Mouse (Mus musculus): Measurements from ENCODE around the gene Mpnd. TPM values are rescaled to one million over a fixed set of nuclear protein-coding genes. Genes with fewer than 3 reads are reported as not detected.

Mpnd gene
- polyA plus RNA-seq, 1 experiment from 2014 or later, result 209 TPM

DNA sequence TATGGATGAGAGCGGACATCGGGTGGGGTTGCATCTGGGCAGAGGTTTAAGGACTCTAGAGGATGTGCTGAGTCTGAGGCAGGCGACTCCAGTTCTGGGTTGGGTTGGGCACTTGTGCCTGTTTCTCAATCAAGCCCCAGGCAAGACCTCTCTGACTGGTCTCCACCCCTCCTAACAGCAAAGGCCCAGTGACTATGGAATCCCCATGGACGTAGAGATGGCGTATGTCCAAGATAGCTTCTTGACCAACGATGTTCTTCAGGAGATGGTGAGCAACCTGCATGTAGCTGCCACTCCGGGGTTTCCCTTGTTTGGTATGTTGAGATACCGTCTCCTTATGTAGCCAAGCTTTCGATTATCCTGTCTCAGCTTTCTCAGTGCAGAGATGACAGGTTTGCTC lies 9.8 kb downstream of the Mpnd start:
- no peak for ATAC-seq (ENCODE audit: low FRiP score)
- WGBS, result 94% methylated on average over 9 of the region's 9 CpGs
- Histone ChIP-seq H3K27ac (no peak overlapping the region), H3K4me3 (no peak overlapping the region), H3K4me1 (peaks cover 14% of the 10 kb centered on the region), H3K4me2 (replicated peaks) (no peak overlapping the region), H3K27me3 (no peaks in the 10 kb centered on the region), H3K9ac (no peak overlapping the region), H3K9me3 (replicated peaks) (no peaks in the 10 kb centered on the region), H3K36me3 (peaks cover 83% of the 10 kb centered on the region)

DNA sequence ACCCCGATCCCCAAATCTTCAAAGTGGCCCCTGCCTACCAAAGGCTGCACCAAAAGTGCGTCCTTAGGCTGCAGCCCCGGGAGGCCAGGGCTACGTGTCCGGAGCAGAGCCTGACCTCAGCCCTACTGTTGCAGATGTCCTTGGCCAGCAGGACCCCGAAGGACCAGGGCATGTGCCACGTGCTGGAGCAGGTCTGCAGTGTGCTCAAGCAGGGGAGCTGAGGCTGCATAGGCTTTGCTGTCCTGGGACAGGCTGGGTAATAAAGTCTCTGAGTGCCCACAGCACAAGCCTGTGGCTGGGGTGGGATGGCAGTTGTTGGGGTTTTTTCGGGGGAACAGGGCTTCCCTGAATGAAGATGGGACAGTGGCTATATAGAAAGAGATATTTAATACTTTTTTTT lies 10.9 kb downstream of the Mpnd start:
- no peak overlapping the region for H3K4me2 ChIP-seq (replicated peaks)
- H3K9ac ChIP-seq, result no peak overlapping the region
- H3K4me3 ChIP-seq, result no peak overlapping the region
- ATAC-seq (ENCODE audit: low FRiP score), result no peak
- no peaks in the 10 kb centered on the region for H3K27me3 ChIP-seq
- H3K27ac ChIP-seq, result no peak overlapping the region
- no peaks in the 10 kb centered on the region for H3K9me3 ChIP-seq (replicated peaks)
- peaks cover 3% of the 10 kb centered on the region for H3K4me1 ChIP-seq
- WGBS, result 92% methylated on average over 8 of the region's 8 CpGs
- peaks cover 77% of the 10 kb centered on the region for H3K36me3 ChIP-seq

DNA sequence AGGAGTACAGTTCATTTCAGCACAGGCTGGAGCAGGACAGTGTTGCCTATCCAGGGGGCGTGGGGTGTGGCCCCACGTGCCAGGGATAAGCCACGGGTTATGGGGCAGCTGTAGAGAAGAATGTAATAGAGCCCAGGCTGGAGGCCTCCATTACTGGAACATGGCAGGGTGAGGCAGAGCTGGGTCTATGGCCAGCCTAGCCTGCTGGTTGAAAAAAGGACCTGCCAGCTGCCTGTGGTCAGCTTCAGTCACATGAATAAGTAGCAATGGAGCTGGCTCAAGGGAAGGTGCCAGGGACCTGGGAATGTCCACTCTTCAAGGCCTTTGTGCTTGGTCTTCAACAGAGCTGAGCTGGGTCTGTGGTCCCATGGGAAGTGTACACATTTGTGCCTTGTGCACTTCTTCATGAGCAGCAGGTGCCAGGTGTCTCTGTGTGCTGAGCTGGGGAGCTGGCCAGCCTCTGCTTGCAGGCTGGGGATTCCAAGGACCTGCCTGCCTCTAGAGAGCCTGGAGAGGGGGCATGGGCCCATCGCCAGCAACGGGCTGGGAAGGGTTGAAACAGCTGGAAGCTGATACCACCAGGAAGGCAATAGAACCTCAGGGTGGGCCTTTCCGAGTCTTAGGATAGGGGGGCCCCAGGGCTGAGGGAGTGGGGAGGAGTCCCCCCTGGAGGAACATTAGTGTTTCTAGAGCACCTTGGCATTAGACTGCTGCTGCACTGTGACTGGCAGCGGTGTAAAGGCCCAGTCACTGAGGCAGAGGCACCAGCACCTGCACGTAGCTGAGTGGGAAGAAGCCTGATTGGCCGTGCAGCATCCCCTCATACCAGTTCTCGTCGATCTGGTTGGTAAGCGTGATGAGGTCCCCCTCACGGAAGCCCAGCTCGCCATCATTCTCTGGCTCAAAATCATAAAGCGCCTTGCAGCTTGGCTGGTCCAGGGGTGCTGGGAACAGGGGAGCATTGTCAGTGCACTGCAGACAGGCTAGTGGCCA lies 11.6 kb downstream of the Mpnd start:
- Histone ChIP-seq H3K4me3 (no peak overlapping the region), H3K4me1 (no peaks in the 10 kb centered on the region), H3K27me3 (no peaks in the 10 kb centered on the region), H3K36me3 (peaks cover 70% of the 10 kb centered on the region), H3K4me2 (replicated peaks) (no peak overlapping the region), H3K9me3 (replicated peaks) (no peaks in the 10 kb centered on the region), H3K9ac (no peak overlapping the region), H3K27ac (no peak overlapping the region)
- no peak for ATAC-seq (ENCODE audit: low FRiP score)
- 83% methylated on average over 15 of the region's 15 CpGs for WGBS

DNA sequence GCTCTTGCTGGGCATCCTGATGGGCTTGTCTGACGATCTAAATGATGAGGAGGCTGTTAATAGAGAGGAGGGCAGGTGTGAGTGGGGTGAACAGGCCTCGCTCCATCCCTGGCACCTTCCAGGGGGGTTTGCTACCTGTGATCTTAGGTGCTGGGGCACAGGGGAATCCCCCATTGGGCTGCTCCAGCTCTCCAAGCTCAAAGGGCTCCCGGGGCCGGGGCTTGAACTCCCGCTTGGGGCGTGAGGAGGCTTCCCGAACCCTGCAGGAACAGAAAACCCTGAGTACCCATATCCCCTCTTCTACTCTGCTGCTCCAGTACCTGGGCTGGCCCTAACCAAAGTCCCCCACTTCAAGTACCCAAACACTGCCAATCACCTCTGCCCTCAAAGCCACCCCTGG lies 12.3 kb downstream of the Mpnd start:
- Histone ChIP-seq H3K27ac (0 out of 2 replicates have a peak overlapping the region, but pooled peaks have one; percentile 17), H3K36me3 (peaks cover 64% of the 10 kb centered on the region), H3K4me3 (no peak overlapping the region), H3K9ac (no peak overlapping the region), H3K4me2 (replicated peaks) (no peak overlapping the region), H3K4me1 (peaks cover 6% of the 10 kb centered on the region), H3K27me3 (no peaks in the 10 kb centered on the region), H3K9me3 (replicated peaks) (no peaks in the 10 kb centered on the region)
- ATAC-seq (ENCODE audit: low FRiP score), result no peak
- 84% methylated on average over 7 of the region's 7 CpGs for WGBS

DNA sequence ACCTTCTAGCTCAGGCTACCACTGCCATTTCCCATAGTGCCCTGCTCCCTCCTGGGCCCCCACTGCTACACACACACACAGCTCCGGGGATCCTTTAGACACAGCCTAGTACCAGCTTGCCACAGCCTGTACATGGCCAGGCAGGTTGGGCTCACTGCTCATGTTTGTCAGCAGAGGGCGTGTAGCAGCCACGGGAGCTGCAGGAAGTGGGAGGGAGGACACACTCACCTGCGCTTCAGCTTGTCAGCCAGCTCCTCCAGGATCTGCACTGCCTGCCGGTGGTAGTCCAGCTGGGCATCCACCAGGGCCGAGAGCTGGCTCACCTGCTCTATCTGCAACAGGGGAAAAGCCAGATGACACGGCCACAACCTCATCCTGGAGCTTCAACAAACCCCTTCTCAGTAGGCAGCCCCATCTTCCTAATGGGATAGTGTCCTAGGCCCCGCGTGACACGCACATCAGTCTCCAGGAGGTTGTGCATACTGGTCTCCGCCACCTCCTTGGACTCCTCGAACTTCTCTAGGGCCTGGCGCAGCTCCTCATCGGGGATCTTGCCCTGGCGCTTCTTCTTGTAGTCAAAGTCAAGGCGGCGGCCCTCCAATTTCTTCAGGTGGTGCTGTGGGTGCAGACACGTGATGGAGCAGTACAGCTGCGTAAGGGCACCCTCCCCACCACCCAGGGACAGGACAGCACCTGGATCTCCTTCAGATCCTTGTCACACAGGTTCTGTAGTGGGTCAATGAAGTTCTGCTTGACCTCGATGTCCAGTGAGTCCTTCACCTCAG lies 13.0 kb downstream of the Mpnd start:
- peak; percentile 30; the same call in 1 of the 2 replicates for ATAC-seq (ENCODE audit: low FRiP score)
- no peak overlapping the region; the same call in 1 of the 2 replicates for H3K9ac ChIP-seq
- no peaks in the 10 kb centered on the region for H3K27me3 ChIP-seq
- peaks cover 13% of the 10 kb centered on the region for H3K4me1 ChIP-seq
- 79% methylated on average over 20 of the region's 20 CpGs for WGBS
- H3K4me3 ChIP-seq, result no peak overlapping the region
- H3K4me2 ChIP-seq (replicated peaks), result no peak overlapping the region
- no peaks in the 10 kb centered on the region for H3K9me3 ChIP-seq (replicated peaks)
- H3K36me3 ChIP-seq, result peaks cover 58% of the 10 kb centered on the region
- H3K27ac ChIP-seq, result 0 out of 2 replicates have a peak overlapping the region, but pooled peaks have one; percentile 17

DNA sequence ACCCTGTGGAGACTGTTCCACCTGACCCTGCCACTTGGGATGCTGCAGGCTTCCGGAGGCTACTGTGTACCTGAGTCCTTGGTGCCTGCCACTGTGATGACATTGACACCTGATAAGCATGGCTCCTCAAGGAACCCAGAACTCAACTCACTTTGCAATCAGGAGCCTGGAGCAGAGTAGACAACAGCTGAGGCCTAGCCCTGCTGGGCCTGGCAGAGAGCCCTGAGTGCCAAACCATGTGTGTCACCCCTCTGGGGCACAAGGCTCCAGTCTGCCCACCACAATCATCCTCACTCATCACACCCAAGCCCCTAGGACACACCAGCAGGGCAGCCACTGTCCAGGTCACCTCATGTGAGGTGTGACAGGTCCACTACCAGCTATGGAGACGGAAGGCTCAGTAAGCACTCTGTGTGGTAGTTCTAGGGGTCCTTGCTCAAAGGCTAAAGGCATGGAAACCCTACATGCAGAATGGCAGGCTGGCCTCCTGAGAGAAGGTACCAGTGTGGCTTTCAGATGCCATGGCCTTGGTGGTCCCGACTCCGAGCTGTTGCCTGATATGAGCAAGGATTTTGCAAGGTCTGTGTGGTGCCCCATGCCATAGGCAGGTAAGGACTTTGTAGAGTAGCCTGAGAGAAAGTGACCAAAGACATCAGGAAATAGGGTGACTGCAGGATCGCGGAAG lies 15.0 kb downstream of the Mpnd start:
- no peak for ATAC-seq (ENCODE audit: low FRiP score)
- peaks cover 46% of the 10 kb centered on the region for H3K36me3 ChIP-seq
- 97% methylated on average over 6 of the region's 6 CpGs for WGBS

DNA sequence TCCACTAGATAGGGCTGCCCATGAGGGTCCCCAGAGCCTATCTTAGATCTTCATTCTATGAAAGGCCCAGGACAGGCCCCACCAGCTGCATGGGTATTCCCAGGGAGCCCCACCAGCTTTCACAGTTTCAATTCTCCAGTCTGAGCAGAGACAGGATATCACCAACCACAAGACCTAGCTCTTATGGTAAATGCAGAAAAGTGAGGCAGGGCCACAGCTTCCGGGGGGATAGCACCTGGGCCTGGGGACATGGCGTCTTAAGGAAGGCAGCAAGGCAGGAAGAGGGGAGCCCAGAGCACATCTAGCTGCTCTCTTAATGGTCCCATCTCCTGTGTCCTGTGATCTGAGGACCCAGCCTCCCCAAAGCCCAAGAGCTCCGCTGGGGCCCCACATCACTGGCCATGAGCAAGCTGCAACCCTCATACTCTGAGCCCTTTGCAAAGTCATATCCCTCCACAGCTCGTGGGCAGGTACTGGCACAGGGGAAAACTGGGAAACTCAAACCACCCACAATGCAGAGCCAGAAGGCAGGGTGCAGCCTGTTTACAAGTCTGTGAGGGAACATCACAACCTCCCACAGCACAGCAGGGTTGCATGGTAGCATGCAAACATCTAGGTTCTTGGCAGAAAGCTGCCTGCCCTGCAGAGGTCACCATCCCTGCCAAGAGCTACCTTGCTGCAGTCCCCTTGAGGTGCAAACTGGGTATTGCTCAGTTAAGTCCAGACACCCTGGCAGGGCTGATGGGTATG lies 15.8 kb downstream of the Mpnd start:
- Histone ChIP-seq H3K9ac (no peak overlapping the region), H3K4me1 (peaks cover 14% of the 10 kb centered on the region), H3K9me3 (replicated peaks) (no peaks in the 10 kb centered on the region), H3K4me3 (no peak overlapping the region), H3K27me3 (no peaks in the 10 kb centered on the region), H3K36me3 (peaks cover 38% of the 10 kb centered on the region), H3K27ac (peak overlapping the region; percentile 31; the same call in 1 of the 2 replicates), H3K4me2 (replicated peaks) (no peak overlapping the region)
- 87% methylated on average over 4 of the region's 4 CpGs for WGBS
- no peak for ATAC-seq (ENCODE audit: low FRiP score)

More for the DNA sequence above, 15.0 kb downstream of the Mpnd start:
- Histone ChIP-seq H3K27me3 (no peaks in the 10 kb centered on the region), H3K9me3 (replicated peaks) (no peaks in the 10 kb centered on the region), H3K4me1 (peaks cover 14% of the 10 kb centered on the region), H3K9ac (no peak overlapping the region), H3K4me2 (replicated peaks) (no peak overlapping the region), H3K4me3 (no peak overlapping the region), H3K27ac (peak overlapping the region; percentile 56; the same call in 1 of the 2 replicates)

DNA sequence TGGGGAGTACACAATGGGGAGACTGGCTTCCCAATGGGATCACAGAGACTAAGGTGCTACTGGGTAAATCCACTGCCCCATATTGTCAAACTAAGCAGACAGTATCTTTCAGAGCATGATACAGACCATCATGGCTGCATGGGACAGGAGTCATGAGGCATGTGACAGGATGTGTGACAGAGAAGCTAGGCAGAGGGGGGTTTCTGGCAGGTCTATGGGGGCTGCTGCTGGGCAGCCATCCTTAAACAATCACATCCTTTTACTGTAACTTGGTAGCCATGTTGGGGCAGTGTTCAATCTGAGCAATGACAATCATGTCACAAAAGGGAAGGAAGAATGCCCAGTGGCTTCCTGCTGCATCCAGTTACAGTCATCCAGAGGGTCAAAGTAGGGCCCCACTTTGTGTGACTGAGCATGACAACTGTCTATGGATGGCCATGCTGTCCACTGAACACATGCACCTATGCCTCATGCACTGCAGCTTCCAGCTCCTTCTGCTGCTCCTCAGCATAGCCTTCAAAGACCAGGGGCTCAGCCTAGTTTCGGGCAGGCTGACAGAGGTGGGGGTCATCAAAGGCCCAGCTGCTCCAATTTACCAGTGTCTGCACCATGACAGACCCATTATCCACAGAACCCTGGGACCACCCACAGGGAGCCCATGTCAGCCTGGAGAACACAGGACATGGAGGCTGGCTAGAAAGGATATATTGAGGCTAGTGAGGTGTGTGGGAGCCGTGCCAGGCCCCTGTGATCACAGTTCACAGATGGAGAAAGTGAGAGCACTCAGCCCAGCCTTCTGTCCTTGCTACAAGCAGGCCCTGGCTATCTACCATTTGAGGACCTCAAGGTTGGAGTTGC lies 16.8 kb downstream of the Mpnd start:
- Histone ChIP-seq H3K4me1 (peaks cover 14% of the 10 kb centered on the region), H3K9ac (no peak overlapping the region), H3K36me3 (peaks cover 30% of the 10 kb centered on the region), H3K27me3 (no peaks in the 10 kb centered on the region), H3K9me3 (replicated peaks) (no peaks in the 10 kb centered on the region), H3K4me2 (replicated peaks) (no peak overlapping the region), H3K4me3 (no peak overlapping the region), H3K27ac (peak overlapping the region; percentile 24; the same call in 1 of the 2 replicates)
- WGBS, result 61% methylated on average over 2 of the region's 2 CpGs
- ATAC-seq (ENCODE audit: low FRiP score), result no peak

DNA sequence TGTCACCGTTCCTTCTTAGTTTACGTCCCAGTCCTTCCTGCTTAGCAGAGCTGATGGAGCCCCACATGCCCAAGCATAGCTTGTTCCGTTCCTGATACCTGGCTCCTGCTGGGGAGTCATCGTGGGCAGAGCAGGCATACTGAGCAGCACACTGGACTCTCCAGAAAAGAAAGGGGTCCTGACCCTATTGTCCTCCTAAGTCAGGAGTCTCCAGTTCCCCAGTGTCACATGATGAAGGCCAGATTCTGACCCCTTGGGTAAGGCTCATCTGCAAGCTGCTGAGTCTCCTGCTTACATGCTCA lies 17.4 kb downstream of the Mpnd start:
- Histone ChIP-seq H3K4me3 (no peak overlapping the region), H3K36me3 (peaks cover 28% of the 10 kb centered on the region), H3K27ac (peak overlapping the region; percentile 24; the same call in 1 of the 2 replicates), H3K4me2 (replicated peaks) (no peak overlapping the region), H3K4me1 (peaks cover 14% of the 10 kb centered on the region), H3K9me3 (replicated peaks) (no peaks in the 10 kb centered on the region), H3K9ac (no peak overlapping the region), H3K27me3 (no peaks in the 10 kb centered on the region)
- no peak for ATAC-seq (ENCODE audit: low FRiP score)
- WGBS, result 79% methylated on average over 4 of the region's 4 CpGs

DNA sequence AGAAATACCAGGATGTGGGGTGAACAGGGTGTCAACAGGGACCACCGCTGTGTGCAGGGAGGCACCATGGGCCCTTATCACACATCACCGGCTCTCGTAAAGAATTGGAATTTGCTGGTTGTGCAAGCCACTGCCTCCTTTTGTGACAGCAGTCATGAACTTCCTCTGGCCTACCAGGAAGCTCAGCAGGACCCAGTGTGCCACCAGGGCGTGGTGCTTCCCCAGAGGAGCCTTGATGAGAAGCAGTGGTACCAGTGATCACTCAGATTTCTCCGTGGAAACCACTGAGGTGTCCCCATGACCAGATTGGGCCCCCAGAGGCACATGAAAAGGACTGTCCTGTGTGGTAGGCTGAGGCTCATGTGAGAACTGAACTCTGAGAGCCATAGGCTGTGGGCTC lies 17.9 kb downstream of the Mpnd start:
- ATAC-seq (ENCODE audit: low FRiP score), result no peak
- Histone ChIP-seq H3K27me3 (no peaks in the 10 kb centered on the region), H3K4me1 (peaks cover 14% of the 10 kb centered on the region), H3K9ac (no peak overlapping the region), H3K9me3 (replicated peaks) (no peaks in the 10 kb centered on the region), H3K4me2 (replicated peaks) (no peak overlapping the region), H3K36me3 (peaks cover 28% of the 10 kb centered on the region), H3K4me3 (no peak overlapping the region), H3K27ac (no peak overlapping the region)
- 87% methylated on average over 5 of the region's 5 CpGs for WGBS

DNA sequence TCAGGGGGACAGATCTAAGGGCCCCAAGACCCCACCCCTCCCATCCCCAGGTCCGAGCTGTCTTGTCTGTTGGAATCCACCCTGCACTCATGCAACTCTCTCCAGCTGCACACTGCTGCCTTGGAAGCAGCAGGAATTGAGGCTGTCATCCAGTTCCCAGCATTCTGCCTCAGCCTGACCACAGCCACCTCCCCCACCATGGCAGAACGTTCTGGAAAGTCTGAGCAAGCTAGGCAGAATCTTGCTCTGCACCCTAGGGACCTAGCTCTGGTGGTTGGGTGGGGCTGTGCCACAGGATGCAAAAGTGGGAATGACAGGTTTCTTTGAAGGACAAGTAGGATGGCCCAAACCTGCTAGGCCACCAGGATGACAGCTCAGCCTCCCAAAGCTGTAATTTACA lies 19.0 kb downstream of the Mpnd start:
- Histone ChIP-seq H3K27ac (no peak overlapping the region), H3K4me3 (no peak overlapping the region), H3K4me2 (replicated peaks) (no peak overlapping the region), H3K27me3 (no peaks in the 10 kb centered on the region), H3K36me3 (peaks cover 22% of the 10 kb centered on the region), H3K4me1 (peaks cover 14% of the 10 kb centered on the region), H3K9me3 (replicated peaks) (no peaks in the 10 kb centered on the region), H3K9ac (no peak overlapping the region)
- no peak for ATAC-seq (ENCODE audit: low FRiP score)
- 75% methylated on average over 2 of the region's 2 CpGs for WGBS
